Mouse (Mus musculus) c-Kit-positive CD71-negative TER-119-negative erythroid progenitor cells, embryonic 14.5 days (primary cell): ENCODE measurements around the gene Gpr132.
"Not testable (repeated sequence)": the region's sequence is repeated elsewhere in the genome, so short reads cannot be mapped to it uniquely, and the experiment has no call there.

Source experiments
- DNase-seq: peaks from one replicate; pipeline ENCODE4 v3.0.0-alpha.2; 2013; ENCODE audit warnings: low read depth

The Gpr132 gene

GRCm38 (mm10) chr12:112853050-112853729 lies 14.8 kb downstream of the Gpr132 start:
- DNase-seq: no peak

- no peak for DNase-seq
These were observed 16.9 kb downstream of the Gpr132 start for GRCm38 (mm10) chr12:112851116-112851515.

- no peak for DNase-seq
These were observed 17.7 kb downstream of the Gpr132 start for GRCm38 (mm10) chr12:112850344-112850743.

- no peak for DNase-seq
These were observed 18.6 kb downstream of the Gpr132 start for GRCm38 (mm10) chr12:112849235-112850022.

- no peak for DNase-seq
These were observed 20.1 kb downstream of the Gpr132 start for GRCm38 (mm10) chr12:112847880-112848279.

- DNase-seq: peak; percentile 83
These were observed 24.2 kb downstream of the Gpr132 start for GRCm38 (mm10) chr12:112843803-112844202.

- DNase-seq: not testable (repeated sequence)
These were observed 25.9 kb downstream of the Gpr132 start for GRCm38 (mm10) chr12:112842128-112842527.

- not testable (repeated sequence) for DNase-seq
These were observed 26.6 kb downstream of the Gpr132 start for GRCm38 (mm10) chr12:112841338-112841892.

- DNase-seq: no peak
These were observed 27.6 kb downstream of the Gpr132 start for GRCm38 (mm10) chr12:112840209-112841086.

- DNase-seq: no peak
These were observed 33.0 kb downstream of the Gpr132 start for GRCm38 (mm10) chr12:112835046-112835445.

- no peak for DNase-seq
These were observed 34.5 kb downstream of the Gpr132 start for GRCm38 (mm10) chr12:112833527-112833926.

GRCm38 (mm10) chr12:112832411-112832810 lies 35.6 kb downstream of the Gpr132 start:
- no peak for DNase-seq

- no peak for DNase-seq
These were observed 37.5 kb downstream of the Gpr132 start for GRCm38 (mm10) chr12:112830570-112830969.

GRCm38 (mm10) chr12:112830141-112830540 lies 37.9 kb downstream of the Gpr132 start:
- DNase-seq: no peak

- peak; percentile 96 for DNase-seq
These were observed 38.7 kb downstream of the Gpr132 start, which contains the start of gene Cdca4 for GRCm38 (mm10) chr12:112829244-112829864. TSS of gene Cdca4 (minus strand) at chr12:112829423.

- peak; percentile 55 for DNase-seq
These were observed 39.4 kb downstream of the Gpr132 start for GRCm38 (mm10) chr12:112828501-112829243.

GRCm38 (mm10) chr12:112825901-112826300 lies 42.1 kb downstream of the Gpr132 start:
- DNase-seq: no peak

- DNase-seq: no peak
These were observed 44.8 kb downstream of the Gpr132 start for GRCm38 (mm10) chr12:112823221-112823620.

- DNase-seq: no peak
These were observed 45.4 kb downstream of the Gpr132 start for GRCm38 (mm10) chr12:112822676-112823075.

- DNase-seq: no peak
These were observed 46.1 kb downstream of the Gpr132 start for GRCm38 (mm10) chr12:112821974-112822373.

- DNase-seq: no peak
These were observed 46.8 kb downstream of the Gpr132 start for GRCm38 (mm10) chr12:112821216-112821615.
